14 mouse cellular contexts compared by ENCODE assay signal in the genomic region with DNA sequence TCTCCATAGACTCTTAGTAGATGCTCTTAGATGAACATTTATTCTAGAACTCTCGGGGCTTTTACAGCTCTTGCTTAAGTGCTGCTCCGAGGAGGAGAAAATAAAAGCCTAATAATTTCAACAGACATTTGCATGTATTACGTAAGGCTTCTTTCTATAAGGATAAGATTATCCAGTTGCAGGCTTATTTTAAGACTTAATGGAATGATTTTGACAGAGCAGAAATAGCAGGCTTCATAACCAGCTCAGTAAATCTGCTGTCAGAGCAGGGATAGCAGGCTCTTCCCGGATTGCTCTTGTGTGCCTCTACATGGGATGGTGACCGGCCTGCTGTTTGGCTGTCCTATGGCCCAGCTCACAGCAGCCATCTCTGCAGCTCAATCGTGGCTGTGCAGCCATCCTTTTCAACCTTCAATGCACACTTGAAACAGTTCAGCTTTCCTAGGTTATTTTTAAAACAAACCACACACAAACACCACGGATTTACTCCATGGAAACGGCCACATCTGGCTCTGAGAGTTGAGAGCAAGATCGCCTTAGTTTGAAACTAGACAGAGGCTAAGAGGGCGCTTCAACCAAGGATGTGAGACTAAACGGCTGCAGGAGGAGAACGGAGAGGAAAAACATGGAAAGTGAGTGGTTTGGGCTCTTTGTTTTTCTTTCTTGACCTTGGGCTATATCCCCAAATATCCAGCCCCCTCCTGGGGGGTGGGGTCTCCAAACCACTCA. TPM values are rescaled to one million over a fixed set of nuclear protein-coding genes. Genes with fewer than 3 reads are reported as not detected.
DNase-seq lines count a peak whose midpoint lies in the region; ATAC-seq and TF ChIP-seq lines count a peak whose summit lies in the region.
"Had no signal": no experiment of that assay in that cellular context is flagged by ENCODE, and none has a peak within 500 bp of the region (broad histone marks: within the 10 kb centered on the region; RNA-seq: fewer than 3 reads in every experiment).

No protein-coding gene starts in this region.

- intact Hi-C loops in left cerebral cortex, postnatal 25 days (cut with DNase I) = no loop called here
- intact Hi-C loops in left cerebral cortex, postnatal 36 days (cut with DNase I) = no loop called here

- no peak for TF ChIP-seq CTCF in cortical plate, adult 2 months (IDR thresholded peaks at IDR 0.05; ENCODE audit: extremely low read depth, insufficient read depth, low read length)

- no peaks in the 10 kb centered on the region for H3K9me3 ChIP-seq in hindbrain, embryonic 15.5 days
- no peaks in the 10 kb centered on the region for H3K9me3 ChIP-seq in hindbrain, embryonic 13.5 days
- no peaks in the 10 kb centered on the region for H3K9me3 ChIP-seq in intestine, embryonic 16.5 days (ENCODE audit: control insufficient read depth, low read length)
- H3K9me3 ChIP-seq: heart, embryonic 12.5 days; midbrain, embryonic 15.5 days; neural tube, embryonic 15.5 days had no signal

- H3K27me3 ChIP-seq in hindbrain, embryonic 15.5 days = no peaks in the 10 kb centered on the region
- H3K27me3 ChIP-seq in hindbrain, embryonic 13.5 days = no peaks in the 10 kb centered on the region
- no peaks in the 10 kb centered on the region for H3K27me3 ChIP-seq in intestine, embryonic 16.5 days (replicated peaks; ENCODE audit: control insufficient read depth, insufficient read depth, low read length)
- H3K27me3 ChIP-seq: heart, embryonic 12.5 days; midbrain, embryonic 15.5 days; neural tube, embryonic 15.5 days had no signal

- TF ChIP-seq POLR2A in cortical plate, adult 2 months (IDR thresholded peaks at IDR 0.05; ENCODE audit: extremely low read depth, insufficient read depth, low read length) = no peak

- no peaks in the 10 kb centered on the region for H3K36me3 ChIP-seq in hindbrain, embryonic 15.5 days
- H3K36me3 ChIP-seq in hindbrain, embryonic 13.5 days = no peaks in the 10 kb centered on the region
- H3K36me3 ChIP-seq in intestine, embryonic 16.5 days (ENCODE audit: control insufficient read depth, insufficient read depth, low read length) = no peaks in the 10 kb centered on the region
- H3K36me3 ChIP-seq: heart, embryonic 12.5 days; midbrain, embryonic 15.5 days; neural tube, embryonic 15.5 days had no signal

- ATAC-seq in hindbrain, embryonic 15.5 days (ENCODE audit: low FRiP score, low read depth) = no peak
- ATAC-seq in hindbrain, embryonic 13.5 days (ENCODE audit: low FRiP score) = no peak
- ATAC-seq in intestine, embryonic 16.5 days = no peak
- ATAC-seq: hindbrain, postnatal 0 days; midbrain, embryonic 15.5 days had no signal

- H3K4me3 ChIP-seq in hindbrain, embryonic 15.5 days = no peak overlapping the region
- H3K4me3 ChIP-seq in hindbrain, embryonic 13.5 days = no peak overlapping the region
- no peak overlapping the region for H3K4me3 ChIP-seq in cortical plate, adult 2 months (ENCODE audit: insufficient read depth, low read length)
- no peak overlapping the region for H3K4me3 ChIP-seq in intestine, embryonic 16.5 days (ENCODE audit: low read length)
- H3K4me3 ChIP-seq: heart, embryonic 12.5 days; midbrain, embryonic 15.5 days; neural tube, embryonic 15.5 days had no signal

- peak; percentile 14 to 26 for DNase-seq in left cerebral cortex, postnatal 25 days (ENCODE audit: low spot score in 2 of 2)
- no peak for DNase-seq in left cerebral cortex, postnatal 36 days (ENCODE audit: low spot score in 2 of 2)
- DNase-seq in spleen, adult 18-20 months = no peak
- DNase-seq: cerebellum, adult 2 months; lung, adult 18-20 months; right cerebral cortex, postnatal 4 days had no signal

- no peak overlapping the region for H3K4me2 ChIP-seq in hindbrain, embryonic 15.5 days
- H3K4me2 ChIP-seq in hindbrain, embryonic 13.5 days = no peak overlapping the region
- no peak overlapping the region for H3K4me2 ChIP-seq in intestine, embryonic 16.5 days (ENCODE audit: low read depth, low read length)
- H3K4me2 ChIP-seq: heart, embryonic 12.5 days; midbrain, embryonic 15.5 days; neural tube, embryonic 15.5 days had no signal

- H3K27ac ChIP-seq in hindbrain, embryonic 15.5 days (replicated peaks) = 0 out of 2 replicates have a peak overlapping the region, but pooled peaks have one; percentile 8
- H3K27ac ChIP-seq in hindbrain, embryonic 13.5 days = no peak overlapping the region
- H3K27ac ChIP-seq in cortical plate, adult 2 months (ENCODE audit: insufficient read depth, low read length) = peak overlapping the region; percentile 78
- 0 out of 2 replicates have a peak overlapping the region, but pooled peaks have one; percentile 3 for H3K27ac ChIP-seq in intestine, embryonic 16.5 days (ENCODE audit: low read length)
- H3K27ac ChIP-seq: midbrain, embryonic 15.5 days; neural tube, embryonic 15.5 days had no signal

- 81% methylated on average over 12 of the region's 12 CpGs for WGBS in hindbrain, embryonic 15.5 days
- WGBS in hindbrain, embryonic 13.5 days = 83% methylated on average over 12 of the region's 12 CpGs
- WGBS in intestine, embryonic 16.5 days = 56% methylated on average over 12 of the region's 12 CpGs

- H3K9ac ChIP-seq in hindbrain, embryonic 15.5 days = no peak overlapping the region
- H3K9ac ChIP-seq in hindbrain, embryonic 13.5 days = no peak overlapping the region
- no peak overlapping the region for H3K9ac ChIP-seq in intestine, embryonic 16.5 days (ENCODE audit: low read depth, low read length)
- H3K9ac ChIP-seq: heart, embryonic 12.5 days; midbrain, embryonic 15.5 days; neural tube, embryonic 15.5 days had no signal

- peaks cover 20% of the 10 kb centered on the region for H3K4me1 ChIP-seq in hindbrain, embryonic 15.5 days (replicated peaks)
- peaks cover 23% of the 10 kb centered on the region for H3K4me1 ChIP-seq in hindbrain, embryonic 13.5 days (replicated peaks)
- H3K4me1 ChIP-seq in cortical plate, adult 2 months (ENCODE audit: control insufficient read depth, insufficient read depth, low read length) = no peaks in the 10 kb centered on the region
- peaks cover 8% of the 10 kb centered on the region for H3K4me1 ChIP-seq in intestine, embryonic 16.5 days (ENCODE audit: control insufficient read depth, insufficient read depth, low read length)

RNA-seq across cellular contexts. Expression of gene Sesn3, which starts 27.2 kb away (rescaled TPM):
- polyA plus RNA-seq in hindbrain, embryonic 15.5 days (2015; fragmentation: Nextera tagmentation; extraction: Ambion mirVana) = 16.8 and 17.8 TPM in 2 replicates
- 20.2 and 20.9 TPM in 2 replicates for polyA plus RNA-seq in hindbrain, embryonic 13.5 days (2015; fragmentation: Nextera tagmentation; extraction: Ambion mirVana)
- total RNA-seq in left cerebral cortex, postnatal 25 days (2021) = 100 to 1,000 TPM; 106 to 116 TPM
- total RNA-seq in left cerebral cortex, postnatal 36 days (2021) = 100 to 1,000 TPM; 109 to 125 TPM
- polyA plus RNA-seq in cortical plate, adult 2 months (2012; rRNA removed) = 32.4 and 36.7 TPM in 2 replicates
- 10.4 and 10.6 TPM in 2 replicates for polyA plus RNA-seq in intestine, embryonic 16.5 days (2015; fragmentation: Nextera tagmentation; extraction: Ambion mirVana)

Comparison
In these comparisons a context has a peak if more than half of its experiments do, and no peak if none do; other contexts are left out.
1. DNase-seq: peak in left cerebral cortex, postnatal 25 days (2 of 2); none in left cerebral cortex, postnatal 36 days (0 of 2) and spleen, adult 18-20 months (0 of 2).